Mouse (Mus musculus) C2C12 (cell line): ENCODE data around the gene Tap2.

Experiments used
- CEBPB ChIP-seq: IDR thresholded peaks from one replicate; pipeline ENCODE4 v1.6.1; 2011; ENCODE audit warnings: low read depth, mild to moderate bottlenecking, control low read depth, moderate library complexity
- CTCF ChIP-seq: IDR thresholded peaks from one replicate; pipeline ENCODE4 v1.5.1; 2011; ENCODE audit not compliant: control insufficient read depth, insufficient read depth, insufficient read length
- MAX ChIP-seq: IDR thresholded peaks from one replicate; pipeline ENCODE4 v1.6.1; 2011; ENCODE audit warnings: mild to moderate bottlenecking, control low read depth
- MYOD1 ChIP-seq: IDR thresholded peaks from one replicate; pipeline ENCODE4 v1.6.1; 2011; ENCODE audit warnings: low read depth; ENCODE audit not compliant: control insufficient read depth, insufficient read length
- USF1 ChIP-seq: IDR thresholded peaks from one replicate; pipeline ENCODE4 v1.6.1; 2011; ENCODE audit warnings: low read depth, mild to moderate bottlenecking, control low read depth, moderate library complexity

GRCm38 (mm10) chr17:34236691-34237090 is 33.4 kb downstream of the Tap2 start:
- no peak for TF ChIP-seq MYOD1
- TF ChIP-seq CTCF = no peak
- no peak for TF ChIP-seq USF1
- TF ChIP-seq MAX = no peak
- no peak for TF ChIP-seq CEBPB
